Mouse (Mus musculus): Measurements from ENCODE around the gene Tom1. TPM values are rescaled to one million over a fixed set of nuclear protein-coding genes. Genes with fewer than 3 reads are reported as not detected.
A peak's percentile ranks its signal among the peaks of the same experiment; 100 is the strongest.

The Tom1 gene
- polyA plus RNA-seq, 1 experiment from 2014 or later = 24.1 TPM

- Histone ChIP-seq H3K9ac (replicated peaks; ENCODE audit: low read depth, low read length) (no peak overlapping the region; the same call in 1 of the 2 replicates), H3K9me3 (ENCODE audit: control insufficient read depth, low read depth, low read length) (no peaks in the 10 kb centered on the region), H3K4me1 (ENCODE audit: control insufficient read depth, insufficient read depth, low read length) (no peaks in the 10 kb centered on the region), H3K4me2 (replicated peaks; ENCODE audit: low read depth, low read length) (peak overlapping the region; percentile 43), H3K27me3 (ENCODE audit: control insufficient read depth, insufficient read depth, low read length) (no peaks in the 10 kb centered on the region), H3K27ac (ENCODE audit: low read length) (peak overlapping the region; percentile 21; the same call in 1 of the 2 replicates), H3K36me3 (ENCODE audit: control insufficient read depth, insufficient read depth, low read length) (peaks cover 20% of the 10 kb centered on the region), H3K4me3 (ENCODE audit: low read depth, low read length) (peak overlapping the region; percentile 61)
- no peak for ATAC-seq (ENCODE audit: insufficient number of reproducible peaks, insufficient read depth, low FRiP score, low read depth)
- WGBS = 53% methylated on average over 5 of the region's 5 CpGs
These were observed 544 bp upstream of the Tom1 start for GRCm38 (mm10) chr8:75032961-75033360.

- H3K4me3 ChIP-seq (ENCODE audit: low read depth, low read length) = peak overlapping the region; percentile 61
- WGBS = under 1% methylated on average over 17 of the region's 17 CpGs
- H3K27me3 ChIP-seq (ENCODE audit: control insufficient read depth, insufficient read depth, low read length) = no peaks in the 10 kb centered on the region
- 0 out of 2 replicates have a peak overlapping the region, but pooled peaks have one; percentile 11 for H3K27ac ChIP-seq (ENCODE audit: low read length)
- peaks cover 13% of the 10 kb centered on the region for H3K36me3 ChIP-seq (ENCODE audit: control insufficient read depth, insufficient read depth, low read length)
- peak overlapping the region; percentile 96 for H3K4me2 ChIP-seq (replicated peaks; ENCODE audit: low read depth, low read length)
- no peaks in the 10 kb centered on the region for H3K9me3 ChIP-seq (ENCODE audit: control insufficient read depth, low read depth, low read length)
- 0 out of 2 replicates have a peak, but pooled peaks cover 8% of the 10 kb centered on the region for H3K4me1 ChIP-seq (ENCODE audit: control insufficient read depth, insufficient read depth, low read length)
- peak overlapping the region; percentile 36 for H3K9ac ChIP-seq (replicated peaks; ENCODE audit: low read depth, low read length)
- ATAC-seq (ENCODE audit: insufficient number of reproducible peaks, insufficient read depth, low FRiP score, low read depth) = no peak
These were observed 780 bp downstream of the Tom1 start for GRCm38 (mm10) chr8:75034285-75034684.

- H3K27me3 ChIP-seq (ENCODE audit: control insufficient read depth, insufficient read depth, low read length) = no peaks in the 10 kb centered on the region
- H3K4me3 ChIP-seq (ENCODE audit: low read depth, low read length) = no peak overlapping the region
- 0 out of 2 replicates have a peak, but pooled peaks cover 8% of the 10 kb centered on the region for H3K4me1 ChIP-seq (ENCODE audit: control insufficient read depth, insufficient read depth, low read length)
- H3K36me3 ChIP-seq (ENCODE audit: control insufficient read depth, insufficient read depth, low read length) = peaks cover 2% of the 10 kb centered on the region; the same call in 1 of the 2 replicates
- no peak overlapping the region for H3K9ac ChIP-seq (replicated peaks; ENCODE audit: low read depth, low read length)
- no peak overlapping the region for H3K4me2 ChIP-seq (replicated peaks; ENCODE audit: low read depth, low read length)
- no peak for ATAC-seq (ENCODE audit: insufficient number of reproducible peaks, insufficient read depth, low FRiP score, low read depth)
- no peaks in the 10 kb centered on the region for H3K9me3 ChIP-seq (ENCODE audit: control insufficient read depth, low read depth, low read length)
- H3K27ac ChIP-seq (ENCODE audit: low read length) = no peak overlapping the region
These were observed 2.1 kb downstream of the Tom1 start for GRCm38 (mm10) chr8:75035640-75036039.

- Histone ChIP-seq H3K4me3 (ENCODE audit: low read depth, low read length) (no peak overlapping the region), H3K9ac (replicated peaks; ENCODE audit: low read depth, low read length) (no peak overlapping the region), H3K4me1 (ENCODE audit: control insufficient read depth, insufficient read depth, low read length) (0 out of 2 replicates have a peak, but pooled peaks cover 8% of the 10 kb centered on the region), H3K4me2 (replicated peaks; ENCODE audit: low read depth, low read length) (no peak overlapping the region), H3K27me3 (ENCODE audit: control insufficient read depth, insufficient read depth, low read length) (no peaks in the 10 kb centered on the region), H3K36me3 (ENCODE audit: control insufficient read depth, insufficient read depth, low read length) (no peaks in the 10 kb centered on the region), H3K27ac (ENCODE audit: low read length) (peak overlapping the region; percentile 21; the same call in 1 of the 2 replicates), H3K9me3 (ENCODE audit: control insufficient read depth, low read depth, low read length) (no peaks in the 10 kb centered on the region)
- ATAC-seq (ENCODE audit: insufficient number of reproducible peaks, insufficient read depth, low FRiP score, low read depth) = no peak
These were observed 5.0 kb downstream of the Tom1 start for GRCm38 (mm10) chr8:75038497-75038896.

GRCm38 (mm10) chr8:75039754-75040153, 6.2 kb downstream of the Tom1 start:
- WGBS = 79% methylated on average over 1 of the region's 1 CpGs
- Histone ChIP-seq H3K9ac (replicated peaks; ENCODE audit: low read depth, low read length) (no peak overlapping the region), H3K4me1 (ENCODE audit: control insufficient read depth, insufficient read depth, low read length) (0 out of 2 replicates have a peak, but pooled peaks cover 8% of the 10 kb centered on the region), H3K27ac (ENCODE audit: low read length) (no peak overlapping the region), H3K4me3 (ENCODE audit: low read depth, low read length) (no peak overlapping the region), H3K36me3 (ENCODE audit: control insufficient read depth, insufficient read depth, low read length) (no peaks in the 10 kb centered on the region), H3K27me3 (ENCODE audit: control insufficient read depth, insufficient read depth, low read length) (no peaks in the 10 kb centered on the region), H3K9me3 (ENCODE audit: control insufficient read depth, low read depth, low read length) (no peaks in the 10 kb centered on the region), H3K4me2 (replicated peaks; ENCODE audit: low read depth, low read length) (no peak overlapping the region)
- no peak for ATAC-seq (ENCODE audit: insufficient number of reproducible peaks, insufficient read depth, low FRiP score, low read depth)

- Histone ChIP-seq H3K4me1 (ENCODE audit: control insufficient read depth, insufficient read depth, low read length) (0 out of 2 replicates have a peak, but pooled peaks cover 8% of the 10 kb centered on the region), H3K9me3 (ENCODE audit: control insufficient read depth, low read depth, low read length) (no peaks in the 10 kb centered on the region), H3K27ac (ENCODE audit: low read length) (no peak overlapping the region), H3K9ac (replicated peaks; ENCODE audit: low read depth, low read length) (no peak overlapping the region), H3K4me3 (ENCODE audit: low read depth, low read length) (no peak overlapping the region), H3K4me2 (replicated peaks; ENCODE audit: low read depth, low read length) (no peak overlapping the region), H3K36me3 (ENCODE audit: control insufficient read depth, insufficient read depth, low read length) (no peaks in the 10 kb centered on the region), H3K27me3 (ENCODE audit: control insufficient read depth, insufficient read depth, low read length) (no peaks in the 10 kb centered on the region)
- no peak for ATAC-seq (ENCODE audit: insufficient number of reproducible peaks, insufficient read depth, low FRiP score, low read depth)
- WGBS = 82% methylated on average over 2 of the region's 2 CpGs
These were observed 8.7 kb downstream of the Tom1 start for GRCm38 (mm10) chr8:75042171-75042570.

- no peak for ATAC-seq (ENCODE audit: insufficient number of reproducible peaks, insufficient read depth, low FRiP score, low read depth)
- no peaks in the 10 kb centered on the region for H3K9me3 ChIP-seq (ENCODE audit: control insufficient read depth, low read depth, low read length)
- no peaks in the 10 kb centered on the region for H3K27me3 ChIP-seq (ENCODE audit: control insufficient read depth, insufficient read depth, low read length)
- no peak overlapping the region for H3K4me2 ChIP-seq (replicated peaks; ENCODE audit: low read depth, low read length)
- no peak overlapping the region for H3K9ac ChIP-seq (replicated peaks; ENCODE audit: low read depth, low read length)
- no peak overlapping the region for H3K4me3 ChIP-seq (ENCODE audit: low read depth, low read length)
- 0 out of 2 replicates have a peak, but pooled peaks cover 8% of the 10 kb centered on the region for H3K4me1 ChIP-seq (ENCODE audit: control insufficient read depth, insufficient read depth, low read length)
- H3K27ac ChIP-seq (ENCODE audit: low read length) = no peak overlapping the region
- 85% methylated on average over 1 of the region's 1 CpGs for WGBS
- H3K36me3 ChIP-seq (ENCODE audit: control insufficient read depth, insufficient read depth, low read length) = no peaks in the 10 kb centered on the region
These were observed 9.5 kb downstream of the Tom1 start for GRCm38 (mm10) chr8:75042974-75043373.

GRCm38 (mm10) chr8:75046303-75046702, 12.8 kb downstream of the Tom1 start:
- H3K9ac ChIP-seq (replicated peaks; ENCODE audit: low read depth, low read length) = no peak overlapping the region
- no peak overlapping the region for H3K4me3 ChIP-seq (ENCODE audit: low read depth, low read length)
- 96% methylated on average over 1 of the region's 1 CpGs for WGBS
- no peak overlapping the region for H3K4me2 ChIP-seq (replicated peaks; ENCODE audit: low read depth, low read length)
- H3K27me3 ChIP-seq (ENCODE audit: control insufficient read depth, insufficient read depth, low read length) = no peaks in the 10 kb centered on the region
- no peak overlapping the region for H3K27ac ChIP-seq (ENCODE audit: low read length)
- no peaks in the 10 kb centered on the region for H3K9me3 ChIP-seq (ENCODE audit: control insufficient read depth, low read depth, low read length)
- no peaks in the 10 kb centered on the region for H3K36me3 ChIP-seq (ENCODE audit: control insufficient read depth, insufficient read depth, low read length)
- H3K4me1 ChIP-seq (ENCODE audit: control insufficient read depth, insufficient read depth, low read length) = no peaks in the 10 kb centered on the region
- no peak for ATAC-seq (ENCODE audit: insufficient number of reproducible peaks, insufficient read depth, low FRiP score, low read depth)

- Histone ChIP-seq H3K4me3 (ENCODE audit: low read depth, low read length) (no peak overlapping the region), H3K4me2 (replicated peaks; ENCODE audit: low read depth, low read length) (no peak overlapping the region), H3K27me3 (ENCODE audit: control insufficient read depth, insufficient read depth, low read length) (no peaks in the 10 kb centered on the region), H3K9me3 (ENCODE audit: control insufficient read depth, low read depth, low read length) (no peaks in the 10 kb centered on the region), H3K9ac (replicated peaks; ENCODE audit: low read depth, low read length) (no peak overlapping the region), H3K4me1 (ENCODE audit: control insufficient read depth, insufficient read depth, low read length) (no peaks in the 10 kb centered on the region), H3K36me3 (ENCODE audit: control insufficient read depth, insufficient read depth, low read length) (peaks cover 4% of the 10 kb centered on the region; the same call in 1 of the 2 replicates), H3K27ac (ENCODE audit: low read length) (no peak overlapping the region)
- 90% methylated on average over 3 of the region's 3 CpGs for WGBS
- no peak for ATAC-seq (ENCODE audit: insufficient number of reproducible peaks, insufficient read depth, low FRiP score, low read depth)
These were observed 14.3 kb downstream of the Tom1 start for GRCm38 (mm10) chr8:75047784-75048183.

Data from stomach, embryonic 14.5 days (tissue).